Mouse (Mus musculus) neural tube, embryonic 13.5 days (tissue): ENCODE data around the gene Cep89. TPM values are rescaled to one million over a fixed set of nuclear protein-coding genes. Genes with fewer than 3 reads are reported as not detected.

ENCODE experiments used
- ATAC-seq: fragments of 200-750 bp; cut with Nextera tagmentation; 2 replicates; pipeline ENCODE4 v1.8.0; 2017; ENCODE audit warnings: low read depth, mild to moderate bottlenecking, moderate TSS enrichment, moderate library complexity
- H3K27ac ChIP-seq: fragments of 300-500 bp; sonication (generic); replicated peaks from 2 replicates; pipeline ENCODE4 v1.5.1; 2015; ENCODE audit warnings: moderate library complexity, mild to moderate bottlenecking, inconsistent platforms
- H3K27me3 ChIP-seq: fragments of 300-500 bp; sonication (generic); 2 replicates; pipeline ENCODE4 v1.6.1; 2015; ENCODE audit warnings: mild to moderate bottlenecking, inconsistent platforms
- H3K36me3 ChIP-seq: fragments of 300-500 bp; sonication (generic); 2 replicates; pipeline ENCODE4 v1.6.1; 2015; ENCODE audit warnings: mild to moderate bottlenecking, inconsistent platforms
- H3K4me1 ChIP-seq: fragments of 300-500 bp; sonication (generic); replicated peaks from 2 replicates; pipeline ENCODE4 v1.6.1; 2015; ENCODE audit warnings: inconsistent platforms
- H3K4me2 ChIP-seq: fragments of 300-500 bp; sonication (generic); 2 replicates; pipeline ENCODE4 v1.6.1; 2015; ENCODE audit warnings: inconsistent platforms, mild to moderate bottlenecking, moderate library complexity
- H3K4me3 ChIP-seq: fragments of 300-500 bp; sonication (generic); 2 replicates; pipeline ENCODE4 v1.5.1; 2015; ENCODE audit warnings: mild to moderate bottlenecking, inconsistent platforms
- H3K9ac ChIP-seq: fragments of 300-500 bp; sonication (generic); 2 replicates; pipeline ENCODE4 v1.6.1; 2015; ENCODE audit warnings: moderate library complexity, mild to moderate bottlenecking, inconsistent platforms
- H3K9me3 ChIP-seq: fragments of 300-500 bp; sonication (generic); 2 replicates; pipeline ENCODE4 v1.6.1; 2016; ENCODE audit warnings: inconsistent platforms
- WGBS: fragments of 180-500 bp; shearing (Covaris S2); methylation state at CpG from one replicate; pipeline ENCODE4 v1.1.7; 2015; 5-methylcytosine and 5-hydroxymethylcytosine counted together
- polyA plus RNA-seq: library from polyadenylated mRNA; unstranded; fragments of >200 nt; fragmentation: Nextera tagmentation; extraction: Ambion mirVana; gene quantifications from 2 replicates; pipeline ENCODE4 v1.2.1, GENCODE M21; 2015

Cep89 gene
- polyA plus RNA-seq, 1 experiment from 2014 or later: 27.0 TPM

- H3K9me3 ChIP-seq: 0 out of 2 replicates have a peak, but pooled peaks cover 8% of the 10 kb centered on the region
- no peak overlapping the region for H3K9ac ChIP-seq
- peak overlapping the region; percentile 14; the same call in 1 of the 2 replicates for H3K4me2 ChIP-seq
- H3K4me3 ChIP-seq: no peak overlapping the region
- H3K27me3 ChIP-seq: no peaks in the 10 kb centered on the region
- peak overlapping the region; percentile 61 for H3K27ac ChIP-seq
- H3K36me3 ChIP-seq: no peaks in the 10 kb centered on the region
- 11% methylated on average over 14 of the region's 14 CpGs for WGBS
- peak; percentile 65; the same call in 1 of the 2 replicates for ATAC-seq
- peaks cover 9% of the 10 kb centered on the region; the same call in 1 of the 2 replicates for H3K4me1 ChIP-seq
Observed at GRCm38 (mm10) chr7:35371096-35371495, 25.7 kb upstream of the Cep89 start.

GRCm38 (mm10) chr7:35372483-35373017, 24.3 kb upstream of the Cep89 start:
- ATAC-seq: no peak
- Histone ChIP-seq H3K9ac (no peak overlapping the region), H3K4me3 (no peak overlapping the region), H3K4me2 (no peak overlapping the region), H3K27ac (no peak overlapping the region), H3K36me3 (no peaks in the 10 kb centered on the region), H3K9me3 (0 out of 2 replicates have a peak, but pooled peaks cover 8% of the 10 kb centered on the region), H3K27me3 (no peaks in the 10 kb centered on the region), H3K4me1 (peaks cover 9% of the 10 kb centered on the region; the same call in 1 of the 2 replicates)
- 87% methylated on average over 14 of the region's 14 CpGs for WGBS

DNA sequence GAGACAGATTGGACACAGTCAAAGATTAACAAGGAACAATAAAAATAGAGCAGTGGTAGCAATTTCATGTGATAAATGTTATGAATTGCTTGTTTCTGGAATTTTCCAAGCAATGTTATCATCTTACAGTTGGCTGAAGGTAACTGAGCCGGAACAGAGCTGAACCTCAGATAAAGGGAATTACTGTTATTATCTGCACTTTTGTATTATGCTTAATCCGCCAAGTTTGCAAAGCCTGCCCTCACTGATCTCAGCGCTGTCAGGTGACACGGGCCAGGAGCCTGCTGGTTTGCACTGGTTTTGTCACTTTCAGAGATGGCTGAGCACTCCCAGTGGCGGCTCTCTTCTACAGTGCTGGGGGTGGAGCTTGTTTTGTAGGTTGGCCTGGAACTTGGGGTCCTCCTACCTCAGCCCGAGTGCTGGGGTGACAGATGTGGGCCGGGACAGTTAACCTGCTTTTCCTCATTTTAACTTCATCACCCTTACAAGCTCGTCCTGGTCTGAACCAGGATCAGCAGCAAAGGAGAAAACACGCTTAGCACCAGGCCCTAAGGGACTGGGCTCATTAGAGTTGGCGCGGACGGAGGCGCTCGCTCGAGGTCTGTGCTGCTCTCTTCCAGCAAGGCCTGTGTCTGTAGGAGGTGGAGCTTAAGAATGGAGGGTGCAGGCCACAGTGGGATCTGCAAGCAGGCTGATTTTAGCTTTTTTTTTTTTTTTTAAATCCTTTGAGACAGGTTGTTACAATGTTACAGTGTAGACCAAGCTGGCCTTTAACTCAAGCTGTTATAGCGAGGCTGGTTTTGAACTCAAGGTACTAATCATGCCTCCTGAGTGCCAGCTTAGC, 23.5 kb upstream of the Cep89 start:
- no peaks in the 10 kb centered on the region for H3K36me3 ChIP-seq
- H3K4me2 ChIP-seq: no peak overlapping the region
- peaks cover 9% of the 10 kb centered on the region; the same call in 1 of the 2 replicates for H3K4me1 ChIP-seq
- H3K27me3 ChIP-seq: no peaks in the 10 kb centered on the region
- 0 out of 2 replicates have a peak, but pooled peaks cover 8% of the 10 kb centered on the region for H3K9me3 ChIP-seq
- H3K9ac ChIP-seq: no peak overlapping the region
- ATAC-seq: no peak
- 69% methylated on average over 16 of the region's 16 CpGs for WGBS
- H3K27ac ChIP-seq: no peak overlapping the region
- no peak overlapping the region for H3K4me3 ChIP-seq

DNA sequence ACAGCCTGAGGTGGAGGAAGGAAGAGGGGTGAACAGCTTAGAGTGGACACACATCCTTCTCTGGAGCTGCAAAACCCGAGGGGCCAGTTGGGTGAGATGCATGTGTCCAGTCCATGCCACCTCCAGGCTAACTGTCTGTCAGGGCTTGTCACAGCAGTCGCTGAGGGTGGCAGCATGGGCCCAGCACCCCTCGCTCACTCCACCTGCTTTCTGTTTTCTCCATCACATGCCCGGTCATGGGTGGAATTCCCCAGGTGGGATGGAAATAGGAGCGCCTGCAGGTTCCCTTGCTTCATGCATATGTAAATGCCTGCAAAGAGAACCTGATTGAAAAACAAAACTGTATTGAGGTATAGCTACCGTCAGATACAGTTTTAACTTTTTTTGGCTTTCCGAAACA, 22.6 kb upstream of the Cep89 start:
- 88% methylated on average over 7 of the region's 7 CpGs for WGBS
- Histone ChIP-seq H3K4me2 (no peak overlapping the region), H3K9ac (no peak overlapping the region), H3K27ac (no peak overlapping the region), H3K9me3 (0 out of 2 replicates have a peak, but pooled peaks cover 3% of the 10 kb centered on the region), H3K36me3 (no peaks in the 10 kb centered on the region), H3K27me3 (no peaks in the 10 kb centered on the region), H3K4me1 (peaks cover 9% of the 10 kb centered on the region; the same call in 1 of the 2 replicates), H3K4me3 (no peak overlapping the region)
- ATAC-seq: no peak

DNA sequence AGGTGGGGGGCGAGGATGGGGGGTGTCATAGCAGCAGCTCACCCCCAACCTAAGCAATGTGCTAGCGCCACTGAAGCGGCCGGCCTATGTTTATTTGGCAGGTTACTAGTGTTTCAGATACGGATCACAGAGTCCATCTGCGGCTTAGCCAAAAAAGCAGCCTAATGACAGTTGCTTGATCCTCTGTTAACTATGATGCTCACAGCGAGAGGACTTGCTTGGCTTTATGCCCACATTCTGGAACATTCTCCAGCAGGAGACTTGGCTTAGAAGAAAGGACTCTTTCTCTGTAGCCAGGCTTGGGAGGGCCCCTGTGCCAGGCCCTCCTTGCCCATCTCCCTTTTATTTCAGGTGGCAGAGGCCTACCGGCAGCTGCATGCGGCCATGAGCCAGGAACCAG, 20.2 kb upstream of the Cep89 start:
- Histone ChIP-seq H3K27ac (no peak overlapping the region), H3K27me3 (no peaks in the 10 kb centered on the region), H3K9me3 (no peaks in the 10 kb centered on the region), H3K36me3 (no peaks in the 10 kb centered on the region), H3K4me2 (no peak overlapping the region), H3K4me3 (no peak overlapping the region), H3K4me1 (peaks cover 6% of the 10 kb centered on the region; the same call in 1 of the 2 replicates), H3K9ac (0 out of 2 replicates have a peak overlapping the region, but pooled peaks have one; percentile 17)
- no peak for ATAC-seq
- 88% methylated on average over 9 of the region's 9 CpGs for WGBS

DNA sequence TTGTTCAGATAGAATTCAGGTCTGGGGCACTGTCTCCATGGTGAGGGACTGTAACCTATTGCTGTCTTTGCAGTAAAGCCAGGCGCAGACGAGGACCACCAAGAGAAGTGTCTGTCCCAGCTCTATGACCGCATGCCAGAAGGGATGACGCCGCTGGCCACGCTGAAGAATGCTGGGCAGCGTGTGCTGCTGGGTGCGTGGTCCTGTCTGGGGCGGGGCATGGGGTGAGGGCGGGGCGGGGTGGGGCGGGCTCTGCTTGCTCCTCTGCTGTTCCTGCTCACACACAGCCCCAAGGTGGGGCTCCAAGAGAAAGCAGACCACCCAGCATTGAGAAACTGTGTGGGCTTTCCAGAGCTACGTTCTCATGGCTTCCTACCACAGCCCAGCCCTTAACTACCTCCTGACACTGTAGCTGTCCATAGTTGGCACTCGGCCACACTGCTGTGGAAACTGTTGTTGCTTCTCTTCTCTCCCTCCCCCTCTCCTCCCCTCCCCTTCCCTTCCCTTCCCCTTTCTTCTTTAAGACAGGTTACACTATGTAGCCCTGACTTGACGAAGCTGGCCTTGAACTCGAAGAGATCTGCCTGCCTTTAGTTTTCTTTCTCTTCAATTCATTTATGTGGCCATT, 17.2 kb upstream of the Cep89 start:
- no peak overlapping the region for H3K4me3 ChIP-seq
- no peaks in the 10 kb centered on the region for H3K36me3 ChIP-seq
- ATAC-seq: peak; percentile 61; the same call in 1 of the 2 replicates
- no peak overlapping the region for H3K9ac ChIP-seq
- no peak overlapping the region for H3K4me2 ChIP-seq
- H3K9me3 ChIP-seq: no peaks in the 10 kb centered on the region
- H3K4me1 ChIP-seq: peaks cover 6% of the 10 kb centered on the region; the same call in 1 of the 2 replicates
- WGBS: 43% methylated on average over 16 of the region's 16 CpGs
- H3K27me3 ChIP-seq: no peaks in the 10 kb centered on the region
- no peak overlapping the region for H3K27ac ChIP-seq

GRCm38 (mm10) chr7:35380351-35380750, 16.5 kb upstream of the Cep89 start:
- Histone ChIP-seq H3K36me3 (no peaks in the 10 kb centered on the region), H3K4me2 (no peak overlapping the region), H3K9me3 (no peaks in the 10 kb centered on the region), H3K4me1 (peaks cover 6% of the 10 kb centered on the region; the same call in 1 of the 2 replicates), H3K27me3 (no peaks in the 10 kb centered on the region), H3K9ac (no peak overlapping the region), H3K27ac (no peak overlapping the region), H3K4me3 (no peak overlapping the region)
- WGBS: 90% methylated on average over 8 of the region's 8 CpGs
- no peak for ATAC-seq

DNA sequence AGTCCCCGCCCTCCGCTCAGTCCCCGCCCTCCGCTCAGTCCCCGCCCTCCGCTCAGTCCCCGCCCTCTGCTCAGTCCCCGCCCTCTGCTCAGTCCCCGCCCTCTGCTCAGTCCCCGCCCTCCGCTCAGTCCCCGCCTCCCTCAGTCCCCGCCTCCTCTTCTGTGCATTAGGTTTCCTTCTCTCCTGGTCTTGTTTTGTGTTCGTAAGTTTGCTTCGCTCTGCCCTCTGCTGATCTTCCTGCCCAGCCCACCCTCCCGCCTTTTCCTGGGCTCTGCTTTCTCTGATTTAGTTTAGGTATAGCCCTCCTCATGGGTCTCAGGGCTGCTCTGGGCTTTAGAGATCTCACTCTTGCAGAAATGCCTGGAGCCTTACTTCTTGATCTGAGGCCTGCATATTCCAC, 15.0 kb upstream of the Cep89 start:
- Histone ChIP-seq H3K27me3 (no peaks in the 10 kb centered on the region), H3K36me3 (no peaks in the 10 kb centered on the region), H3K27ac (no peak overlapping the region), H3K9ac (no peak overlapping the region), H3K9me3 (no peaks in the 10 kb centered on the region), H3K4me1 (peaks cover 6% of the 10 kb centered on the region; the same call in 1 of the 2 replicates), H3K4me2 (no peak overlapping the region), H3K4me3 (no peak overlapping the region)
- WGBS: 56% methylated on average over 16 of the region's 16 CpGs
- ATAC-seq: no peak

GRCm38 (mm10) chr7:35382706-35383353, 14.0 kb upstream of the Cep89 start:
- H3K27me3 ChIP-seq: no peaks in the 10 kb centered on the region
- no peaks in the 10 kb centered on the region for H3K9me3 ChIP-seq
- no peak overlapping the region for H3K9ac ChIP-seq
- no peaks in the 10 kb centered on the region for H3K36me3 ChIP-seq
- H3K4me3 ChIP-seq: no peak overlapping the region
- H3K4me1 ChIP-seq: peaks cover 6% of the 10 kb centered on the region; the same call in 1 of the 2 replicates
- 39% methylated on average over 2 of the region's 2 CpGs for WGBS
- ATAC-seq: no peak
- no peak overlapping the region for H3K27ac ChIP-seq
- no peak overlapping the region for H3K4me2 ChIP-seq

DNA sequence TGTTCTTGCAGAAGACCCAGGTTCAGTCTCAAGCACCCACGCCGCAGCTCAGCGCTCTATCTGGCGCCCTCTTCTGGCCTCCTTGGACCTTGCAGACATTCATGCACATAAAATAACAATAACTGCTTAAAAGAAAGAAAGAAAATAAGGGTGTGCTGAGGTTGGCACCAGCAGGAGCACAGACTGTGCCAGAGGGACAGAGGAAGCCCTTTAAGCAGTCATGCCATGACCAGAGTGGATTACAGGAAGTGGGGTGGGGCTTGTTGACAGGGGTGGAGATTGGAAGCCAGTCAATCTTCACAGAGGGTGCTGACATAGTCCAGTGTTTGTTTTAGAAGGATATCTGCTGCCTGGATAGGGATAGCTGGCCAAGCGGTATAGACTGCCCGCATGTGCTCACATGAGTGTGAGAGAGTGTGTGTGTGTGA, 10.3 kb upstream of the Cep89 start:
- Histone ChIP-seq H3K27me3 (no peaks in the 10 kb centered on the region), H3K9ac (no peak overlapping the region), H3K4me3 (no peak overlapping the region), H3K9me3 (no peaks in the 10 kb centered on the region), H3K4me1 (no peaks in the 10 kb centered on the region), H3K4me2 (no peak overlapping the region), H3K36me3 (peaks cover 4% of the 10 kb centered on the region), H3K27ac (no peak overlapping the region)
- WGBS: 58% methylated on average over 6 of the region's 6 CpGs
- ATAC-seq: no peak

GRCm38 (mm10) chr7:35388694-35389093, 8.1 kb upstream of the Cep89 start:
- Histone ChIP-seq H3K27me3 (no peaks in the 10 kb centered on the region), H3K4me2 (no peak overlapping the region), H3K9me3 (no peaks in the 10 kb centered on the region), H3K4me3 (no peak overlapping the region), H3K4me1 (no peaks in the 10 kb centered on the region), H3K36me3 (peaks cover 21% of the 10 kb centered on the region), H3K27ac (no peak overlapping the region), H3K9ac (no peak overlapping the region)
- ATAC-seq: no peak
- 81% methylated on average over 6 of the region's 6 CpGs for WGBS
